Mouse (Mus musculus) lung, embryonic 14.5 days (tissue): ENCODE measurements around the gene Zmiz1. TPM values are rescaled to one million over a fixed set of nuclear protein-coding genes. Genes with fewer than 3 reads are reported as not detected.

Experiments
- ATAC-seq: fragments of 200-750 bp; cut with Nextera tagmentation; 2 replicates; pipeline ENCODE4 v1.8.0; 2017; ENCODE audit warnings: mild to moderate bottlenecking, moderate TSS enrichment, moderate library complexity; ENCODE audit not compliant: insufficient read depth
- DNase-seq: peaks from one replicate; pipeline ENCODE4 v3.0.0-alpha.2; 2015
- H3K27ac ChIP-seq: fragments of 300-500 bp; sonication (generic); 2 replicates; pipeline ENCODE4 v1.5.1; 2014; ENCODE audit warnings: low read depth, mild to moderate bottlenecking, moderate library complexity
- H3K27me3 ChIP-seq: fragments of 300-500 bp; sonication (generic); 2 replicates; pipeline ENCODE4 v1.6.1; 2014; ENCODE audit warnings: low read length, control low read depth; ENCODE audit not compliant: insufficient read depth
- H3K36me3 ChIP-seq: fragments of 300-500 bp; sonication (generic); 2 replicates; pipeline ENCODE4 v1.6.1; 2014; ENCODE audit warnings: control low read depth; ENCODE audit not compliant: insufficient read depth
- H3K4me1 ChIP-seq: fragments of 300-500 bp; sonication (generic); 2 replicates; pipeline ENCODE4 v1.6.1; 2014; ENCODE audit warnings: antibody characterized with exemption, control low read depth; ENCODE audit not compliant: insufficient read depth
- H3K4me2 ChIP-seq: fragments of 300-500 bp; sonication (generic); 2 replicates; pipeline ENCODE4 v1.6.1; 2014; ENCODE audit warnings: mild to moderate bottlenecking
- H3K4me3 ChIP-seq: fragments of 300-500 bp; sonication (generic); 2 replicates; pipeline ENCODE4 v1.5.1; 2014; ENCODE audit warnings: low read depth, low read length
- H3K9ac ChIP-seq: fragments of 300-500 bp; sonication (generic); 2 replicates; pipeline ENCODE4 v1.6.1; 2014
- H3K9me3 ChIP-seq: fragments of 300-500 bp; sonication (generic); 2 replicates; pipeline ENCODE4 v1.6.1; 2016; ENCODE audit warnings: low read depth, low read length, control low read depth
- CTCF ChIP-seq: IDR thresholded peaks from 2 replicates; pipeline ENCODE4 v1.5.1; 2016; ENCODE audit warnings: antibody characterized with exemption, low read depth
- WGBS: fragments of 180-500 bp; shearing (Covaris S2); extraction: QIAGEN DNeasy Blood & Tissue Kit; methylation state at CpG from one replicate; pipeline ENCODE4 v1.1.7; 2014; 5-methylcytosine and 5-hydroxymethylcytosine counted together
- polyA plus RNA-seq: library from polyadenylated mRNA; unstranded; fragments of >200 nt; fragmentation: Nextera tagmentation; extraction: Ambion mirVana; gene quantifications from 2 replicates; pipeline ENCODE4 v1.2.1, GENCODE M21; 2014

The Zmiz1 gene
- polyA plus RNA-seq, 1 experiment from 2014 or later, result 33.5 TPM

DNA sequence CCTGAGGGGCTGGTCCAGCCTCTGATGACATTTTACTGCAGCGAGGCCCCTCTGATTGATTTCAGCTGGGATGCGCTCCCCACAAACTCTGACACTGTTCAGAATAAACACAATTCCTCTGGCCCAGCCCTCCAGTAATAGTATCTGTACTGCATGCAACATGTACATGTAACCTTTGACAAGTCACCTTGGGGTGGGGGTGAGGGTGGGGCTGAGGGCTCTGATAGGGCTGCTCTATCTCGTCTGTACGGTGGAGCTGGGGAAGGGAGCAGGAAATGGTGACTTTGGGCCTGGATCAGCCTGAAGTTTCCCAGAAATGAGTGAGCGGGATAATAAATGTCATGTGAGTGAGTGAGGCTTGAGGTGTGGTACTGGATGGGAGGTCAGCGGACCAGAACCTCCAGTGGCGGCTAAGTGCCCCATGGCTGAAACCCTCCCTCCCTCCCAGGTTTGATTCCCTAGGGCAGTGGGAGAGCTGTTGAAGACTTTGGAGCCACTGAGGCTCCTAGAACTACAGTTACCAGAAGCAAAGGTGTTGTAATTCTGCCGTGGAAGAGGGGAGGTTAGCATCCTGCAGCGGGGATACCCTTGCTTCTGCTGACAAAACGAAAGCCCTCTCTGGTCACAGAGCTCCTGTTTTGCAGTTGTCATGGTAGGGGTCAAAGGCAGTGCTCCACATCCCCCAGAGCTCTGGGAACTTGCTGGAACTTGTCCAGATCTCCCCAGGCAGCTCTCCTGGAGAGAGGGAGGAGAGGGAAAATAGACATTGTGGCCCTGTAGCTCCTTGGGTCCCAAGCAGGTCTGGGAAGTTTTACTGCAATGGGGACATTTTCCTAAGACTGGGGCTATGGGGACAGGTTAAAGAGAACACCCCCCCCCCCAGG, 153.1 kb downstream of the Zmiz1 start:
- Histone ChIP-seq H3K9me3 (no peaks in the 10 kb centered on the region), H3K4me3 (no peak overlapping the region), H3K4me1 (peaks cover 36% of the 10 kb centered on the region), H3K27ac (no peak overlapping the region), H3K36me3 (no peaks in the 10 kb centered on the region), H3K9ac (0 out of 2 replicates have a peak overlapping the region, but pooled peaks have one; percentile 0), H3K27me3 (no peaks in the 10 kb centered on the region), H3K4me2 (no peak overlapping the region)
- TF ChIP-seq CTCF, result no peak
- ATAC-seq, result no peak
- no peak for DNase-seq
- 54% methylated on average over 10 of the region's 10 CpGs for WGBS

- Histone ChIP-seq H3K27me3 (no peaks in the 10 kb centered on the region), H3K4me1 (peaks cover 29% of the 10 kb centered on the region), H3K4me2 (no peak overlapping the region), H3K36me3 (peaks cover 4% of the 10 kb centered on the region; the same call in 1 of the 2 replicates), H3K4me3 (no peak overlapping the region), H3K27ac (no peak overlapping the region), H3K9ac (no peak overlapping the region), H3K9me3 (no peaks in the 10 kb centered on the region)
- ATAC-seq, result no peak
- 87% methylated on average over 8 of the region's 8 CpGs for WGBS
- no peak for DNase-seq
- no peak for TF ChIP-seq CTCF
These were observed 155.1 kb downstream of the Zmiz1 start for GRCm38 (mm10) chr14:25613942-25614575.

GRCm38 (mm10) chr14:25614684-25615083, 155.7 kb downstream of the Zmiz1 start:
- DNase-seq (peak; percentile 34), ATAC-seq (no peak)
- 65% methylated on average over 5 of the region's 5 CpGs for WGBS
- no peak overlapping the region for H3K4me3 ChIP-seq
- H3K27ac ChIP-seq, result no peak overlapping the region
- H3K9ac ChIP-seq, result no peak overlapping the region
- H3K27me3 ChIP-seq, result no peaks in the 10 kb centered on the region
- no peaks in the 10 kb centered on the region for H3K9me3 ChIP-seq
- no peak overlapping the region for H3K4me2 ChIP-seq
- peaks cover 26% of the 10 kb centered on the region for H3K4me1 ChIP-seq
- no peak for TF ChIP-seq CTCF
- H3K36me3 ChIP-seq, result peaks cover 6% of the 10 kb centered on the region; the same call in 1 of the 2 replicates

DNA sequence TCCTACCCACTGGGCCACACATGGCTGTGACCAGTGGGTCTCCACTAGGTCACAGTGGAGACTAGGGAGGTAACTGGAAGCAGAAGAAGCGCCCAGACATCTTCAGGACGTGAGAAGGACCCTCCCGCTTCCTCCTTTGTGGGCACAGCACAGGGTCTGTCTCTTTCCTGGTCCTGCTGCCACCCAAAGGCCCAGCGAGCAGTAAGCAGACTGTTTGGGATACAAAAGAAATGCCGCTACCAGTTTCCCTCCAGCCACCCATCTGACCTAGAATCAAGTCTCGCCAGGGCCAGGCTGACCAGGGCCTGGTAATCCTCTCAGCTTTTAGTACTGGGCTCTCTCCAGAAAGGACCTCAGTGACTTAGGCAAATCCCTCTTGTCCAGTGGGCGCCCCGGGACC, 156.6 kb downstream of the Zmiz1 start:
- TF ChIP-seq CTCF, result no peak
- H3K27me3 ChIP-seq, result no peaks in the 10 kb centered on the region
- no peak overlapping the region for H3K4me2 ChIP-seq
- peaks cover 17% of the 10 kb centered on the region for H3K4me1 ChIP-seq
- H3K36me3 ChIP-seq, result peaks cover 6% of the 10 kb centered on the region; the same call in 1 of the 2 replicates
- no peak overlapping the region for H3K9ac ChIP-seq
- ATAC-seq (no peak), DNase-seq (no peak)
- 89% methylated on average over 8 of the region's 8 CpGs for WGBS
- no peaks in the 10 kb centered on the region for H3K9me3 ChIP-seq
- no peak overlapping the region for H3K4me3 ChIP-seq
- H3K27ac ChIP-seq, result no peak overlapping the region

DNA sequence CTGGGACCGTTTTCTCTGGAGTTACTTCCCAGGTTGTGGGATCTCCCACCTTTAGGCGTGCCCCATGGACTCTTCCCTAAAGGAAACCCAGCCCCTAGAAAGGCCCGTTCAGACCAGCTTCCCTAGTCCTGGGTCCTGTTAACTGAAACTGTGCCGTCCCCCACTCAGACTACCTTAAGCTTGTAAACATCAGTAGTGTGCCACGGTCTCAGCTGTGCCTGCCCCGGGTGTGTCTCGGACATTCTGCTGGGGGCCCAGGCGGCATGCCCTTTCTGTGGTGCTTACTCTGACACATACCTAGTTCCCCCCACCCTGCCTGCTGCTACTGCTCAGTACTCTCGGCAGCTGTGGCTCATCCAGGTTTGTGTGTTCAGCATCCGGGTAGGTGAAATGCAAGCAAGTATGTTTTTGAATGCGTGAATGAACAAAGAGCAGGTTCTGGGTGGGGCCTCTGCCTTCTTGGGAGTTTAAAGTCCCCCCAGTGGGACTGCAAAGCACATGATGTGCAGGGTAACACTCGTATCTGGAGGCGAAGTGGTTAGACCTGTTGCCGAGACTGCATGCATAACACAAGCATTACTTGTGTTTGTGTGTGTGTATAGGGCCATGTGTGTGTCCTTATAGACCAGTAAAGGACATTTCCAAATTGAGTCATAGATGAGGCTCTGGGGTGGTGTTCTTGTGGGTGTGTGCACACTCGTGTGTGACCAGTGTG, 157.2 kb downstream of the Zmiz1 start:
- no peaks in the 10 kb centered on the region for H3K27me3 ChIP-seq
- ATAC-seq, result no peak
- H3K36me3 ChIP-seq, result peaks cover 6% of the 10 kb centered on the region; the same call in 1 of the 2 replicates
- no peak overlapping the region for H3K9ac ChIP-seq
- no peak overlapping the region for H3K4me3 ChIP-seq
- H3K4me1 ChIP-seq, result peaks cover 11% of the 10 kb centered on the region; the same call in 1 of the 2 replicates
- 73% methylated on average over 15 of the region's 15 CpGs for WGBS
- no peak for DNase-seq
- no peaks in the 10 kb centered on the region for H3K9me3 ChIP-seq
- no peak overlapping the region for H3K27ac ChIP-seq
- no peak for TF ChIP-seq CTCF
- no peak overlapping the region for H3K4me2 ChIP-seq

GRCm38 (mm10) chr14:25617264-25617663, 158.3 kb downstream of the Zmiz1 start:
- H3K4me3 ChIP-seq, result no peak overlapping the region
- TF ChIP-seq CTCF, result no peak
- no peak overlapping the region for H3K9ac ChIP-seq
- H3K27ac ChIP-seq, result no peak overlapping the region
- H3K9me3 ChIP-seq, result no peaks in the 10 kb centered on the region
- WGBS, result 49% methylated on average over 4 of the region's 4 CpGs
- H3K36me3 ChIP-seq, result peaks cover 6% of the 10 kb centered on the region; the same call in 1 of the 2 replicates
- ATAC-seq (no peak), DNase-seq (no peak)
- no peaks in the 10 kb centered on the region for H3K27me3 ChIP-seq
- no peak overlapping the region for H3K4me2 ChIP-seq
- H3K4me1 ChIP-seq, result peaks cover 5% of the 10 kb centered on the region; the same call in 1 of the 2 replicates
